Mouse (Mus musculus) gonadal fat pad, adult 2 months (tissue): ENCODE results near the gene Thada. TPM values are rescaled to one million over a fixed set of nuclear protein-coding genes. Genes with fewer than 3 reads are reported as not detected.
"Not testable (repeated sequence)": the region's sequence is repeated elsewhere in the genome, so short reads cannot be mapped to it uniquely, and the experiment has no call there.

Experiments
- DNase-seq: peaks from one replicate; pipeline ENCODE4 v3.0.0-alpha.2; 2012; ENCODE audit warnings: low read depth
- polyA plus RNA-seq: library from polyadenylated mRNA; depleted of rRNA; stranded (reverse); fragments of >200 nt; gene quantifications from 2 replicates; pipeline ENCODE4 v1.2.3, GENCODE M21; 2012

Thada gene
- polyA plus RNA-seq, 1 experiment, result 13.7 TPM

DNA sequence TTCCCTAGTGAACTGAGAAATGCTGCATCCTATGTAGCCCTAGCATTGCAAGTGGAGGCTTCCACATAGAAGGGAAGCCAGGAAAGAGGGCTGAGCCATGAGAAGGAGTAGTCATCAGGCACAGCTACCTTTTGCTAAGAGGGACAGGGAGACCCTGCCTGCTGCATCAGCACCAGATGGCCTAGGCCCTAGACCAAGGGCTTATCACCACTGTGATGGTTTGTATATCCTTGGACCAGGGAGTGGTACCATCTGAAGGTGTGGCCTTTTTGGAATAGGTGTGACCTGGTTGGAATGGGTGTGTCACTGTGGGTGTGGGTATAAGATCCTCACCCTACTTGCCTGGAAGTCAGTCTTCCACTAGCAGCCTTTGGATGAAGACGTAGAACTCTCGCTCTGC lies 247.2 kb downstream of the Thada start:
- DNase-seq, result not testable (repeated sequence)

DNA sequence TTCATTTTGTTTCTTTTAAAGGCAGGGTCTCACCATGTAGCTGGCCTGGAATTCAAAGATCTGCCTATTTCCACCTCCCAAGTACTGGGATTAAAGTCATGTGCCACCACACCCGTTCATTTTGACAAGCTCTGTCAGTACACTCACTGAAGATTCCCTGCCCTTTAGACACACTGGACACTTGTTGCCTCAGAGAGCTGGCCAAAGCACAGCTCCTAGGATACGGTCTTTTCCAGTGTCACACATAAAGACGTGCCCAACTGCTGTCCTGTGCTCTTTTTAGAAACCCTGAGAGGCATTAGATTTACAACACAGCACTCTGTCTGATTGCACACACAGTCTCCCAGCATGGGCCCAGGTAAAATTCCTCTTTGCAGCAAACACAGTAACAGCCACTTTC lies 248.3 kb downstream of the Thada start:
- DNase-seq, result no peak

DNA sequence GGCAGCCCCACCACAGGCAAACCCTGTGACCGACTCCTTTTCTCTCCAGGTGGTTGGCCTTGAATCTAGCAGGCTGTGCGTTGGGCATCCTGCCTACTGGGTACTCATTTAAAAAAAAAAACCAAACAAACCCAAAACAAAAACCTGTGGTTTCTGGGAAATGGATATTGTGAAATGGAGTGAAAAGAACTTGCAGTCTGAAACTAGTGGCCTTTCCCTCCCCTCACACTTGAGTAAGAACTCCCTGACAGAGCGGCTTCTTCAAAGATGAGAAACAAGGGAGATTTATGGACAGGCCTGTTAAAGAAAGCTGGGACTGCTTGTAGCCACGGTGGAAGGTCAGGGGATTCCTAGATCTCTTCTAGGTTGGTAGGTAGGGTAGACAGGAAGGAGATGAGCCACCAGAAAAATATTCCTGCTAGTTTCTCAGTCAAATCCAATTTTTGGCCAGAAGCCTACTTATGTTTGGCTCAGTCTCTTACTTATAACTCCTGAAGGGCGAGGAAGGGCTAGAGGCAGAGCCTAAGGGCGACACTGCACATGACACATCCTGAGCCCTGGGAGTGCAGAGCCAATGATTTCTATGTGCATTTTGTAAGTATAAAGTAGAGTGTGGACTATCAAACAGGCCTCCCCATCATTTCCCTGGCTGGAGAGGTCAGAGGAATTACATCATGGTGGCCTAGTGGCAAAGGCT lies 250.6 kb downstream of the Thada start:
- no peak for DNase-seq

DNA sequence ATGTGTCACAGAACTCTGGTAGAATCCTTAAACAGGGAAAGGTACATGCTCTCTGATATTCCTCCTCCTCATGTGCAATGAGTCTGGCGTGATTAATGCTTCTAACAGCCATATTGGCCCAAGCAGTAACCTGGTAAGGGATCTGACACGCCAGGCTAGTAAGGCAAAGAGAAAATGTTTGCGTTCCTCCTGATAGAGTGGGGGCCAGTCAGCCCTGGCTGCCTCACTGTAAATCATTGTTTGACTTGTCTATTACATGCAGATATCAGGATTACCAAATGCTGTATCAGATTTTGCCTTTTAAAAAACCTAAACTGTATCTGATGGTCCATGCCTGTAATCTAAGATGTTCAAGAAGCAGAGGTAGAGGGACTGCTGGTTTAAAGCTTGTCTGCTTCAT lies 252.5 kb downstream of the Thada start:
- DNase-seq, result no peak

DNA sequence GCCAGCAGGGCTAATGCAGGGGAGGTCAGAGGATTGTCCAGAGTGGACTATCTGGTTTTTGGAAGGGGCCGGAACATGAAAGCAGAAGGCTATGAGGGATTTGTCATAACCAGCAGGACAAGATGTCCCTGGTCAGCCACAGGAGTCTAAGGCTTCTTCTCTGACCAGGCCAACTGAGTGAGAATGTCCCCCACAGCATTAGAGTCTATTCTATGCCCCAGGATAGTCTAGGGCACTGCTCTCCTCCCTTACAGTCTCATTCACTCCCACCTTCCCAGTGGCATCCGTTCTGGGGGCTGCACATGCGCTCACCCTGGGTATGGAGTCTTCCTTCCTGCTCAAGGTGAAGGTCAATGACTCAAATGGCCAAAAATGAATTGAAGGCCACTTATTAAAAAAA lies 258.4 kb downstream of the Thada start:
- no peak for DNase-seq

DNA sequence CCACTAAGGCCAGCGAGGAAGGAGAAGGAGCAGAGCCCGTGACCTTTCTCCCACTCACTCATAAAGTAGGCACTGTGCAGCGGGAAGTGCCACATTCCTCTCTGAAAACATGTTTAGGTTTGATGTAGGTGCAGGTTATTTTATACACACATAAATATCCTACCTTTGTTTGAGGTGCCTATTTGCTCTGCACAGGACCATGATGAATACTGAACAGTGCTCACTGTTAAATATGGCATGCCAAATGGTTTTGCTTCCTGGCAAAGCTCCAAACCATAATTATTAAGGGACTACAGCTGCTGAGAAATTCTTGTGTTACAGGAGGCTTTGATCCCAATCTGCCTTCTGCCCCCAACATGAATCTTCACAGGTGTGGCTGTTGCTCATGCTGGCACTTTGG lies 259.8 kb downstream of the Thada start:
- DNase-seq, result no peak

DNA sequence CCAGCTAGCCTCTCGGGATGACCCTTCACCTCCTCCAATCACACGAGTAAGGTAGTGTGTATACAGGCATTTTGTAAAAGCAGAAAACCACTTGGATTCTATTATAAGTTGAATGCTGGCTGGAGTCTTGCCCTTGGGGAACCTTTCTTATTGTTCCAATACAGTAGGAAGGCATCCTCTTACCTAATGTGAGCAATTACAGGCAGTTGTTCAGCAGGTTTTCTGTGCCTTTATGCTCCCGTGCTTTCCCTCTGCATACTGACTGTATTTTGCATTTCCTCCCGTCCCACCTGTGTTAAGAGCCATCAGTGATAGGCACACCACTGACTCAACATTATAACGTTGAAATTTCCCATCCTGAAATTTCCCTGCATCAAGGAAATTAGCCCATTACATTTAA lies 261.0 kb downstream of the Thada start:
- DNase-seq, result no peak

DNA sequence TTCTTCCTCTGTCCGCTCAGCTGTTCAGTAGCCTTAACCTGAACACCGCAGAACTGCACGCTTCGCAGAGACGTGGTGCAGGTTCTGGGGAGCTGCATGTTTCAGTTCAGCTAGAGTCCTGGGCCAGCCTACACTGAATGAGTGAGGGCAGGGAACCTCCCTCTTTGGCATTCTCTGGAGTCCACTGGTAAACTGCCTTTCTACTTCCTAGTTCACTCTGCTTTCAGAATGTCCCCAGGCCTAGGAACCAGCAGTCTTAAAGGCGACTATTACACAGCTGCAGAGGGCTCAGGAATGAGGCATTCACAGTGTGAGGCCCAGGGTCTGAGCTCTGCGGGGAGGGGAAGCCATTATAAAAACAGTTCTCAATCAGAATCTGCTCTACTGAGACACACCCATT lies 262.7 kb downstream of the Thada start:
- no peak for DNase-seq

DNA sequence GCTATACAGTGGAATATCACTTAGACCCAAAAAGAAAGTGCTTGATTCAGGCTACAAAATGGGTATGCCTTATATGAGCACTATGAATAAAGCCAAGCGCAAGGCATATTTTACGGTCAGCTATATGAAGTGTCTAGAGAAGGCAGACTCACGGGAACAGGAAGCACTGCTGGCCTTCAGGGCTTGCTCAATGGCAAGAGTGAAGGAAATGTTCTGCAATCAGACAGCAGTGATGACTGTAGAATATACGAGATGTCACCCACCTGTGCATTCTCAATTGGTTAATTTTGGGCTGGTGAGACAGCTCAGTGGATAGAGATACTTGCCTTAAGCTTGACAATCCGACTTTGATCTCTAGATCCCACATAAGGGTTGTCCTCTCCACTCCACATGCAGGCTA lies 264.8 kb downstream of the Thada start:
- DNase-seq, result no peak

DNA sequence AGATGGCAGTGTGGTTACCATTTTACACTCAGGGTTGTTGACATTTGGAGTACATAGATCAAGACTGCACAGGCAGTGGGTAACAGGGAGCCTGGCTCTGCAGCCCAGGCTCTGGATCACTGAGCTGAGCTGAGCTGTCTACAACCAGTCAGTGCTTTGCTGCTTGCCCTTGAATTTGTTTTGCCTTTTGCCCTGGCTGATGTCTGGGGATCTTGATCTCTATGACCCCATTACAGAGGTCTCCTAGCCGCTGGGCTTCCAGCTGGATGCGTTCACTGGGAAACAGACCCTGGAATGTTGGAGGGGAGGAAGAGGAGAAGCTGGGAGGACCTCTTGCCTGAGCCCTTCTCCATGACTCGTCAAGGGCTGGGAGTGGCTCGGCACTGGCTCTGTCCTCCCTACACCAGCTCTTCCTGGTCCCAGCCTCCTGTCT lies 268.1 kb downstream of the Thada start:
- no peak for DNase-seq

DNA sequence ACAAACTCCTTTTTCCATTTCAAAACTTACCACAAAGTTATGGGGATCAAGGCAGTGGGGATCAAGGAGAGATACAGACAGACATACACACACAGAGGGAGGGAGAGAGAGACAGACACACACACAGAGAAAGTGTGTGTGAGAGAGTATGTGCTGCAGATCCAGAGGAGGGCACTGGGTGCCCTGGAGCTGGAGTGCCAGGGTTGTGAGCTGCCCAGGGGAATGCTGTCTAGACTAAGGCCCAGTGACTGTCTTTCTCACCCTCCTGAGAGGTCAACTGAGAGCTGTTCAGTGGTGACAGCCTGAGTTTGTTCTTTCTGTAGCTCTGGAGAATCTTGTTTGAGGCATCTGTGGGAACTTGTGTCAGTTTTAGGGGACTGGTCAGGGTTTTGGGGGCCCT lies 269.7 kb downstream of the Thada start:
- DNase-seq, result no peak

DNA sequence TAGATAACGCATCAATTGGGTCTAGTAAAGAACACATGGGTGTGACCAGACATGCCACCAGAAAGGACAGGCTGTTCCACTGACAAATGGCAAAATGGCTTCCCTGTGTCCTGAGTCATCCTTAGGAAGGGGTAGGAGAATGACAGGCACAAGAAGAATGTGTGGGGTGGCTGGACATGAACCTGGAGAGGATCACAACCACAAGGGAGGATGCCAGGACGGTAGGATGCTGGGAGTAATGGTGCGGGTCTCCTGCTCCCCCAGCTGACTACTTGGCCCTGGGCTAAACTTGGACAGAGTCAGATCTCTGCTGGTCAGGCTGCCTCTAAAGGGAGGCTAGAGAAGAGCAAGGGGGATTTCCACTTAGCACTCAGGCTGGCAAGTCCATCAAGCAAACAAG lies 270.2 kb downstream of the Thada start:
- DNase-seq, result no peak

DNA sequence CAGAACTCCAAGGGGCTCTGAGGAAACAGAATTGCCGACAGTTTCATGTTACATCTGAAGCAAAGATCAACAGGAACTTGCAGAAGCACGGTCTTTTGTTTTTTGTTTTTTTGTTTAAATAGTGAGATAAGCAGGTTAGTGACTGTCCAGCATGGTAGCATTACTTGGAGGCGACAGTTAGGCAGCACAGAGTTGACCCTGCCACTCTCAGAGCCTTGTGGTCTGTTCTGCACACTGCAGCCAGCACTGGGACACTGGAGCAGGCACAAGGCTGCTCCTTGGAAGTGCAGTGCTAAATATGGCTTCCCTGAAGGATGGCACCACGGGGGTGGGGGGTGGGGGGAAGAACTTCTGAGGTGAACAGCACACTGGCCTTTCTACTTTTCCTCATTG lies 271.0 kb downstream of the Thada start:
- DNase-seq, result no peak

DNA sequence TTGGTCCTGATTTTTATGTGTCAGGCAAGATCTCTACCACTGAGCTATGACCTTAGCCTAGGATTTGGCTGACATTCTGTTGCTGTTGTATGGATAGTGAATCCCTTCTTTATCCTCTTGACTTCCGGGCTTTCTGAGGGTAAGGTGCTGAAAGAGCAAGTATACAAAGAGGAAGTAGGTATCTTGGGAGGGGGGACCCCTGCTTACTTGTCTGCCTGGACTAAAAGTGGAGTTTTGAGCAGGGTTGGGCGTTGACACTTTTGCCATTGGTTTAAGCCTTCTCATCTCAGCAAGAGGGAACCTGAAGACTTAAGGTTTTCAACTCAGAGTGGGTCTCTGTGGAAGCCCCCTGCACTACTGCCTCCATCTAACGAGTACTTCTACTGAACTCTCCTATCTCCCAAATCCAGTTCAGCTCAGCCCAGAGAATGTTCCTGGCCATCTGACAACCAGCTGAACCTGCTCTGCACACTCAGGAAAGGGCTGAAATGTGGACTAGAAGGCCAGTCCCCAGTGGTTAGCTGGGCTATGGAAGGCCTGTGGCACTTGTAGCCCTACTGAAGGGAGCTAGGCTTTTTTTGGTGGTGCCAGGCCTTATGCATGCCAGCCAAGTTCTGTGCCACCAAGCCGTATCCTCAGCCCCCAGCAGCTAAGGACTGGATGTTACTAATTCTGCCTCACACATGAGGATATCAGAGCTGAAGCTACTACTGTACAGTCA lies 271.6 kb downstream of the Thada start:
- DNase-seq, result no peak

DNA sequence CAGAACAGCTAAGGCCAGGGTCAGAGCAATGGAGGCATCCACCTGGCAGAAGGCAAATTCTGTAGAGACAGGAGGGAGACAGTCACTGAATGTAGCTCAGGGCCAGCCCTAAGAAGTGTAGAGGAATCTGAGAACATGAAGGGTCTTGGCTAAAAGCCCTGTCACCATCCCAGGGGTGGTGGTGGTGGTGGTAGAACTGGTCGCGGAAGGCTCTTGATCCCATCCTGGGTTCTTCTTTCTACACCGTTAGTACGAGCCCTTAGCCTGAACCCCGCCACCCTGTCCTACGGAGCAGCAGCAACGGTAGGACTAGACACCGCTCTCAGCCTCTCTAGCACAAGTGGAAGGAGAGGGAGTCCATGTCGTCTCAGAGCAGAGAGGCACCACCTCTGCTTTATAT lies 272.6 kb downstream of the Thada start:
- DNase-seq, result no peak

DNA sequence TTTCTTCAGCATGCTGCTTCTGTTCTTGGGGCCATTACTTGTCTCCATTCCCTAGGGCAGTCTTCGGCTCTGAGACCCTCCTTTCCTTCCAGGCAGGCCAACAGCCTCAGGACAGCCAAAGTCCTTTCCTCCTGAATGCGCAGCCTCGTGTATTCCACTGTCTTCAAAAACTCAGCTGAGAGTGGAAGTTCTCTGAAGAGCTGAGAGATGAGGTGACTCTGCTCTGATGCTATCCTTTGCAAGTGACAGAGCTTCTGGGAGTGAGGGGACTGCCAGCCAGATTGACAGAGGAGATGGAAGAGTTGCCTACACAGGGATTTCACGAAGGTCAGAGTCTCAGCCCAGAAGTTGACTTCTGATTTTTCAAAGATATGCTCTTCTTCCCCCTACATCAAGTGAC lies 274.1 kb downstream of the Thada start:
- no peak for DNase-seq

DNA sequence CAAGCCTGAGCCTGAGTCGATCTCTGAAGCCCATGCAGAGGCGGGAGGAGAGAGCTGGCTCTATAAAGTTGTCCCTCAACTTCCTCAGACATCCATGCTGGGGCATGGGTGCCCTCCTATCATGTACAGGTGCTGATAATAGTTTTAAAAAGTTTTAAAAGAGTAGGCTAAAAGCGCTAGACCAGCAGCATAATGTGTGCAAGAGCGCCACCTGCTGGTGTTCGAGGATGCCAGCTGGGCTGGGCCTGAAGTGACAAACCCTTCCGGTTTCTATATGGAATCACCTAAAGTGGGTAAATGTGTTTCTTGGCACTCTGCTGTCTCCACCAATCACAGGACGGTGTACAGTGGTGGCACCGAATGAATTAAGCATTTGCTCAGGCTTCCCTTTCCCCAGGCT lies 275.1 kb downstream of the Thada start:
- DNase-seq, result no peak

DNA sequence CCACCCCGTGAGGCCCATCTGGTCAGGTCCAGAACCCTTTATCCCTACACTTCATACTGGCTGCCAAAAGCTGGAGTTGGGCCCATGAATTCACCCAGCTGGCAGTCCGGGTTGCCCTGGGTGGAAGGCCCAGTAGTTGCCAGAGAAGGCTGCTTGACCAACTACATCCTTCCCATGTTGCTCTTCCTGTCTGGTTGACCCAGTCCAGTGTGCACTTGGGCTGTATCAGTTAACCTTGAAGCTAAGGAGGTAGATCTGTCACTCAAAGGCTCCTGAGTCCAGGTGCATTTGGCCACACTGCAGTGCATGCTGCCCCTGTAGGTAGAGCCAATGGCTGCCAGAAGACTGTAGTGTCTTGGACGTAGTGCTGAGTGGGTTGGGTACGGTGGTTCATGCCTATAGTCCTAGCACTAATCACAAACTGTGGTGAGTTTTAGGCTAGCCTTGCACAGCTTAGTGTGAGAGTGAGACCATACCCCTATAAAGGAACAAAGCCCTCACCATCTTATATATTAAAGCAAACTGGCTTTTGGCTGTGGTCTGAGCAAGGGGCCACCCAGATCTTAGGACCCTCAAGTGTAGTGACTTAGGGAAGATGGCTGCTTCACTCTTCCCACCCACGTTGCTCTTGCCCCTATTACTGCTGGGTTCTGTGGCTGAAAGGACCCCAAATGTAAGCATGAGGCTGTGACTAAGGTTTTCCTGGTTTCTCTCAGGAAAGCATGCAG lies 276.7 kb downstream of the Thada start:
- no peak for DNase-seq

DNA sequence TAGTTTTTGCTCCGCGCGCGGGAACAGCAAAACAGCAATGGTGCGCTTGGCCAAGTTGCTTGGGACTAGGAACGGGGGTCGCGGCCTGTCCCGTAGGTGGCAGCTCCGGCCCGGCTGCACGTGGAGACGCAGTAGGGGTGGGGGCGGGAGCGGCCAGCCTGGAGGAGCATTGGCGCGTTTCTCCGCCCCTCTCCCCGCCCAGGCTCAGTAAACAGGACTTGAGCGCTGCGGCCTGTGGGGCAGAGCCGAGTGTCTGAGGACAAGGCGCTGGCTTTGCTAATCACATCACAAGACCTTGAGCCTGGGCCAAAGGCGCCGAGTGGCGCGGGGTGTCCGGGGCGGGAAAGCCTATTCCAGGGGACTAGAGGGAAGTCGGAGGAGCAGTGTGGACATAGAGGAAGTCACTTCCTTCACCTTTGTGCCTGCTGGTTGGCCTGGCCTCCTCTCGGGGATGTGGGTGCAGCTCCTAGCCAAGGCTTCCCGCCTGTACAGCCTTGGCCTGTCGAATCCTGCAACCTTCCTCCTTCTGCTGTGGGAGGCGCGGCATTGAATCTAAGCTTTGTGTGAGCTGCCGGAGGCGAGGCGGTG lies 277.5 kb downstream of the Thada start:
- DNase-seq, result no peak

DNA sequence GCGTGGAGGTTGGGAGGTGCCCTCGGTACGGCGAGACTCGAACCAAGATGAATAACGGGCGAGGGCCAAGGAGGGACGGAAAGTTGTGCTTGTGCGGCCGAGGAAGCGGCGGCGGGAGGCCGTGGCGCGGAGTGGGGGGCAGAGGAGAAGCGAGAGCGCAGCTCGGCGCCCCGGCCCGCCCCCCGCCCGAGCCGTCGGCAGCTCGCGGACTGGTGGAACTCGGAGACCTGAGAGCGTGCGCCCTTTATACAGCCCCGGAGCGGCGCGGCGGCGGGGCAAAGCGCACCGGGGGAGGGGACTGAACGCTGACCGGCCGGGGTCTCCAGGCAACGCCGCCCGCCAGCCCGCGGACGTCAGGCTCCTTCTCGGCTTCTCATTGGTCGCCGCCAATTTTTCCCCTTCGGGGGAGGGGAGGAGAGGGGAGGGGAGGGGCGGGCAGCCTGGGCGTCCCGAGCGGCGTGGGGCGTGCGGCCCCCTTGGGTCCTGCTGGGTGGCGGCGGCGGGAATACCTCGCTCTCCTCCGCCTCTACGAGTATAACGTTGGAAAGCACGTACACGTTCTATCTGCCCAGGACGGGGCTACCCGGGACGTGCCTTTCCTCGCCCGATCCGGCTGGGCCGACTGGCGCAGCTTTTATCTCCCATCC lies 278.2 kb downstream of the Thada start, which contains the start of gene Zfp36l2:
Zfp36l2 (minus strand) TSS at position 221 of the 647 bp plus-strand sequence.
- DNase-seq, result no peak

DNA sequence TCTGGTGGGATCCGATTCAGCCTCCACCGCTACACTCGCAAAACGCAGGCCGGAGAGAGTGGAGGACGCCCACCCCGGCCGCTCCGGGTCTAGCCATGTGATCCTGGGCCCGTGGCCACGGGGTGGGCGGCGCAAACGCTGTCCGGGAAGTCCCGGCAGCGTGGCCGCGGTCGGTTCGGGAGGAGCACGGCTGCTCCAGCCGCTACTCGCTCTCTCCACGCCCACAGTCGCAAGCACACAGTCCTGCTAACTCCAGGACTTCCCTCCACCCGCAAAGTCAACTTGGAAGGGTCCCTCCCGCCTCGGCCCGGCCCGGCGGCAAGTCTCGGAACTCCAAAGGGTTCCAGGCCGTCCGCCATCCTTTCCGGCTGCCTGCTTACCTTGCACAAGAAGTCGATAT lies 278.7 kb downstream of the Thada start:
- not testable (repeated sequence) for DNase-seq
